ENCODE assay signal across 9 mouse cellular contexts in genomic region chr13:51594656-51595311, GRCm38 (mm10). TPM values are rescaled to one million over a fixed set of nuclear protein-coding genes. Genes with fewer than 3 reads are reported as not detected.
DNase-seq lines count a peak whose midpoint lies in the region; ATAC-seq lines count a peak whose summit lies in the region.
"Had no signal": no experiment of that assay in that cellular context is flagged by ENCODE, and none has a peak within 500 bp of the region (broad histone marks: within the 10 kb centered on the region; RNA-seq: fewer than 3 reads in every experiment).

No protein-coding gene starts in this region.

- H3K9ac ChIP-seq in heart, embryonic 12.5 days = peak overlapping the region; percentile 64
- H3K9ac ChIP-seq in neural tube, embryonic 11.5 days (ENCODE audit: low read length) = peak overlapping the region; percentile 35

- intact Hi-C loops in heart, postnatal 10 days (cut with DNase I) = no loop called here

- no peaks in the 10 kb centered on the region for H3K9me3 ChIP-seq in heart, embryonic 12.5 days (replicated peaks)
- H3K9me3 ChIP-seq in neural tube, embryonic 11.5 days (ENCODE audit: control insufficient read depth, low read length) = no peaks in the 10 kb centered on the region

- WGBS in heart, embryonic 12.5 days = under 1% methylated on average over 36 of the region's 36 CpGs
- WGBS in neural tube, embryonic 11.5 days = 1% methylated on average over 36 of the region's 36 CpGs

- H3K27ac ChIP-seq in heart, embryonic 12.5 days (ENCODE audit: poor library complexity, severe bottlenecking) = no peak overlapping the region
- H3K27ac ChIP-seq in neural tube, embryonic 11.5 days (ENCODE audit: low read depth, low read length) = no peak overlapping the region

- H3K4me2 ChIP-seq in heart, embryonic 12.5 days = peak overlapping the region; percentile 98
- H3K4me2 ChIP-seq in neural tube, embryonic 11.5 days (ENCODE audit: low read depth) = peak overlapping the region; percentile 88

- peaks cover 7% of the 10 kb centered on the region; the same call in 1 of the 2 replicates for H3K4me1 ChIP-seq in heart, embryonic 12.5 days (replicated peaks)
- H3K4me1 ChIP-seq in neural tube, embryonic 11.5 days (ENCODE audit: control insufficient read depth, insufficient read depth, low read length) = peaks cover 5% of the 10 kb centered on the region; the same call in 1 of the 2 replicates

- no peak; the same call in 1 of the 2 replicates for ATAC-seq in heart, embryonic 12.5 days (ENCODE audit: insufficient number of reproducible peaks, low FRiP score)
- ATAC-seq in neural tube, embryonic 11.5 days (ENCODE audit: insufficient read depth, low FRiP score, low TSS enrichment) = peak; percentile 31; the same call in 1 of the 2 replicates

- H3K4me3 ChIP-seq in heart, embryonic 12.5 days = peak overlapping the region; percentile 50
- H3K4me3 ChIP-seq in neural tube, embryonic 11.5 days (ENCODE audit: low read depth, low read length) = peak overlapping the region; percentile 40

- no peaks in the 10 kb centered on the region for H3K36me3 ChIP-seq in heart, embryonic 12.5 days
- no peaks in the 10 kb centered on the region for H3K36me3 ChIP-seq in neural tube, embryonic 11.5 days (ENCODE audit: control insufficient read depth, insufficient read depth, low read length)

- no peak for DNase-seq in heart, postnatal 10 days
- peak; percentile 88 for DNase-seq in R1 (ENCODE audit: low read depth, low spot score)
- DNase-seq in frontal cortex, postnatal 10 days (ENCODE audit: low spot score in 2 of 2) = peak; percentile 40 to 43
- DNase-seq in left cerebral cortex, adult 18-20 months (ENCODE audit: low spot score in 2 of 2) = peak; percentile 26 to 54
- DNase-seq in neural tube, embryonic 11.5 days (ENCODE audit: low spot score) = peak; percentile 55
- DNase-seq in adrenal gland, adult 18-20 months (ENCODE audit: low spot score in 2 of 2) = no peak
- DNase-seq in gastrocnemius, adult 8-10 months (ENCODE audit: low spot score in 2 of 2) = no peak

- H3K27me3 ChIP-seq in heart, embryonic 12.5 days (replicated peaks) = peaks cover 7% of the 10 kb centered on the region; the same call in 1 of the 2 replicates
- no peaks in the 10 kb centered on the region for H3K27me3 ChIP-seq in neural tube, embryonic 11.5 days (ENCODE audit: control insufficient read depth, insufficient read depth, low read length)

RNA-seq across cellular contexts. Expression of gene Shc3, which starts 25.6 kb away (rescaled TPM):
- 0.26 and 0.32 TPM in 2 replicates for polyA plus RNA-seq in heart, embryonic 12.5 days (2016; fragmentation: Nextera tagmentation; extraction: Ambion mirVana)
- 1 to 10 TPM; 3.7 to 3.8 TPM for total RNA-seq in heart, postnatal 10 days (2021)
- total RNA-seq in left cerebral cortex, adult 18-20 months (2021) = 100 to 1,000 TPM; 203 to 207 TPM
- polyA plus RNA-seq in neural tube, embryonic 11.5 days (2014; fragmentation: Nextera tagmentation; extraction: Ambion mirVana) = 2.6 and 2.9 TPM in 2 replicates
- 1 to 10 TPM in 1 of 2 experiments, under 1 TPM in 1; 0.83 to 1.3 TPM for total RNA-seq in adrenal gland, adult 18-20 months (2021)
- total RNA-seq in gastrocnemius, adult 8-10 months (2022) = 1 to 10 TPM in 2 of 4 experiments, under 1 TPM in 2; 0.75 to 1.1 (median 1.0) TPM
- total RNA-seq: MEL had no signal

RNA-seq across cellular contexts. Expression of gene Cks2, which starts 50.2 kb away (rescaled TPM):
- 247 and 252 TPM in 2 replicates for polyA plus RNA-seq in heart, embryonic 12.5 days (2016; fragmentation: Nextera tagmentation; extraction: Ambion mirVana)
- 10 to 100 TPM; 25.1 to 26.0 TPM for total RNA-seq in heart, postnatal 10 days (2021)
- total RNA-seq in left cerebral cortex, adult 18-20 months (2021) = 1 to 10 TPM; 3.0 to 3.4 TPM
- 315 and 323 TPM in 2 replicates for polyA plus RNA-seq in neural tube, embryonic 11.5 days (2014; fragmentation: Nextera tagmentation; extraction: Ambion mirVana)
- total RNA-seq in adrenal gland, adult 18-20 months (2021) = 1 to 10 TPM; 2.8 to 8.5 TPM
- under 1 TPM in 3 of 4 experiments, not detected in 1; 0.39 to 0.65 (median 0.45) TPM for total RNA-seq in gastrocnemius, adult 8-10 months (2022)

RNA-seq across cellular contexts. Expression of gene Secisbp2, which starts 56.7 kb away (rescaled TPM):
- polyA plus RNA-seq in heart, embryonic 12.5 days (2016; fragmentation: Nextera tagmentation; extraction: Ambion mirVana) = 20.3 and 27.9 TPM in 2 replicates
- 10 to 100 TPM; 20.0 to 22.0 TPM for total RNA-seq in heart, postnatal 10 days (2021)
- 10 to 100 TPM; 19.0 to 19.4 TPM for total RNA-seq in left cerebral cortex, adult 18-20 months (2021)
- 29.2 and 29.8 TPM in 2 replicates for polyA plus RNA-seq in neural tube, embryonic 11.5 days (2014; fragmentation: Nextera tagmentation; extraction: Ambion mirVana)
- total RNA-seq in adrenal gland, adult 18-20 months (2021) = 10 to 100 TPM; 19.0 to 21.7 TPM
- total RNA-seq in gastrocnemius, adult 8-10 months (2022) = 1 to 10 TPM; 7.6 to 8.9 (median 7.7) TPM

Comparison
In these comparisons a context has a peak if more than half of its experiments do, and no peak if none do; other contexts are left out.
1. DNase-seq: peak in R1 (single experiment), frontal cortex, postnatal 10 days (2 of 2), left cerebral cortex, adult 18-20 months (2 of 2) and neural tube, embryonic 11.5 days (single experiment); none in heart, postnatal 10 days (0 of 2), adrenal gland, adult 18-20 months (0 of 2) and gastrocnemius, adult 8-10 months (0 of 2).
2. RNA of gene Shc3, which starts 25.6 kb away (total RNA-seq): 203 to 207 TPM in left cerebral cortex, adult 18-20 months; 3.7 to 3.8 TPM in heart, postnatal 10 days, 0.83 to 1.3 TPM in adrenal gland, adult 18-20 months and 0.75 to 1.1 TPM in gastrocnemius, adult 8-10 months; every median in the first group is over 10 times any median in the second.